Mouse (Mus musculus) cerebellum, adult 2 months (tissue): ENCODE data around the gene Snrpe. TPM values are rescaled to one million over a fixed set of nuclear protein-coding genes. Genes with fewer than 3 reads are reported as not detected.

ENCODE experiments used
- DNase-seq, 2 experiments: peaks; one replicate each; pipeline ENCODE4 v3.0.0; 2021
- H3K27ac ChIP-seq: fragments of 200-500 bp; 2 replicates; pipeline ENCODE4 v1.5.1; 2012; ENCODE audit warnings: low read length, control low read depth, inconsistent platforms; ENCODE audit not compliant: insufficient read depth
- H3K27me3 ChIP-seq: fragments of 200-500 bp; 2 replicates; pipeline ENCODE4 v1.6.1; 2012; ENCODE audit warnings: inconsistent platforms, mild to moderate bottlenecking, low read length, moderate library complexity; ENCODE audit not compliant: control insufficient read depth, insufficient read depth
- H3K4me1 ChIP-seq: fragments of 200-500 bp; 2 replicates; pipeline ENCODE4 v1.6.1; 2011; ENCODE audit warnings: low read length; ENCODE audit not compliant: control insufficient read depth, insufficient read depth
- H3K4me3 ChIP-seq: fragments of 200-500 bp; replicated peaks from 2 replicates; pipeline ENCODE3; 2011; ENCODE audit warnings: mild to moderate bottlenecking, low read depth, low read length, control low read depth; ENCODE audit not compliant: insufficient read depth
- CTCF ChIP-seq: fragments of 200-500 bp; IDR thresholded peaks from 2 replicates; pipeline ENCODE4 v1.5.1; 2011; ENCODE audit warnings: low read depth, mild to moderate bottlenecking, control low read depth, low read length, moderate library complexity, borderline replicate concordance; ENCODE audit not compliant: insufficient read depth
- POLR2A ChIP-seq: fragments of 200-500 bp; IDR thresholded peaks from 2 replicates; pipeline ENCODE4 v1.6.1; 2011; ENCODE audit warnings: low read length, control low read depth, borderline replicate concordance; ENCODE audit not compliant: insufficient read depth
- WGBS: fragments of 180-500 bp; shearing (Covaris S2); methylation state at CpG from one replicate; pipeline ENCODE4 v1.1.7; 2018; 5-methylcytosine and 5-hydroxymethylcytosine counted together
- polyA plus RNA-seq: library from polyadenylated mRNA; depleted of rRNA; stranded (reverse); fragments of >200 nt; gene quantifications from 2 replicates; pipeline ENCODE4 v1.2.3, GENCODE M21; 2012; rRNA removed

Snrpe gene
- polyA plus RNA-seq, 1 experiment, result 110 TPM

DNA sequence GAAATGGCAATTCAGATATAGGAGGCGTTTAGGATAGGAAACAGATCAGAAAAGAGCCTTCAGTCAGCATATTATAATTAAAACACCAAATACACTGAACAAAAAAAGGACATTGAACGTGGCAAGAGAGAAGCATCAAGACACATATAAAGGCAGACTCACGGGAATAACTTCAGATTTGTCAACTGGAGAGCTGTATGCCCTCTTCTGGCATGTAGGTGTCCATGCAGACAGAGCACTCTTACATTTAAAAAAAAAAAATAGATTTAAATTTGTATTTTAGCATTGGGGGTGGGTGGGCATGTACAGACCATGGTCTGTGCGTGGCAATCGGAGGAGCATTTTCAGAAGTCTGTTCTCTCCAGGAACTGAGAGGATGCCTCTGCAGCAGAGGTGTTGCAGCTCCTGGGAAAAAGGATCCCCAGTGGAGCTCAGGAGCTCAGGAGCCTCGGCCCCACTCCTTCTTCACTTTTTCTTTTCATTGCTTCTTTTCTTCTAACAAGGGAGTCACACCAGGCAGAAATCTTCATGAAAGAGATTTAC lies 24.0 kb downstream of the Snrpe start:
- TF ChIP-seq POLR2A (no peak), CTCF (no peak)
- no peak for DNase-seq
- no peak overlapping the region for H3K27ac ChIP-seq
- no peak overlapping the region for H3K4me3 ChIP-seq
- H3K4me1 ChIP-seq, result no peaks in the 10 kb centered on the region
- 63% methylated on average over 6 of the region's 6 CpGs for WGBS
- H3K27me3 ChIP-seq, result no peaks in the 10 kb centered on the region

DNA sequence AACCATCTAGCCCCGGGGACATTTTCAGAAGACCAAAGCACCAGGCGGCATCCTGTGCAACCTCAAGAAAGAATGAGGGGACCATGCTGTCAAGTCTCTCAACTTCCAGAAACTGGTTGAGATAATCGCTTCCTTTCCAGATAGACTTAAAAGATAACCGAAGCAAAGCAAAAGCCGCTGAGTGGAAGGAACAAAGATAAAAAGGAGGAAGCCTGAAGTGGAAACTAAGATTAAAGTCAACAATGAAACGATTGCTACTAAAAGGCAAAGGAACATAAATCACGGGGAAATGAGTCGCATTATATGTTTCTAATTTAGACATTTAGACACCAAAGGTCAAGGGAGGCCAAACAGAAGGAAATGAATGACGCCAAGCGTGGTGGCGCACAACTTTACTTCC lies 38.8 kb downstream of the Snrpe start:
- TF ChIP-seq POLR2A, result no peak
- TF ChIP-seq CTCF, result no peak
- DNase-seq, result no peak
- WGBS, result 91% methylated on average over 11 of the region's 11 CpGs

More for the DNA sequence above, 38.8 kb downstream of the Snrpe start:
- Histone ChIP-seq H3K4me1 (no peaks in the 10 kb centered on the region), H3K27me3 (no peaks in the 10 kb centered on the region), H3K4me3 (no peak overlapping the region), H3K27ac (no peak overlapping the region)

Other genes with a start within 250 kb of the Snrpe start
- 5.0 and 5.6 TPM in 2 replicates for gene Etnk2, start 246.7 kb downstream of the Snrpe start, polyA plus RNA-seq
- 13.6 and 15.4 TPM in 2 replicates for gene Sox13, start 185.9 kb downstream of the Snrpe start, polyA plus RNA-seq
- gene Zbed6, start 50.6 kb upstream of the Snrpe start, polyA plus RNA-seq, result 5.5 and 6.2 TPM in 2 replicates
- 5.4 and 5.5 TPM in 2 replicates for gene Gm38394, start 51.0 kb upstream of the Snrpe start, polyA plus RNA-seq
- gene Lax1, start 79.8 kb upstream of the Snrpe start, polyA plus RNA-seq, result 0.25 and 0.27 TPM in 2 replicates
- gene Atp2b4, start 190.8 kb upstream of the Snrpe start, polyA plus RNA-seq, result 18.7 and 19.8 TPM in 2 replicates